ENCODE assay signal across 10 mouse cellular contexts in genomic region chr6:4430704-4431310, GRCm38 (mm10).
DNase-seq lines count a peak whose midpoint lies in the region; ATAC-seq and TF ChIP-seq lines count a peak whose summit lies in the region.
"Had no signal": no experiment of that assay in that cellular context is flagged by ENCODE, and none has a peak within 500 bp of the region (broad histone marks: within the 10 kb centered on the region; RNA-seq: fewer than 3 reads in every experiment).

No protein-coding gene starts in this region.

- no peak overlapping the region for H3K27ac ChIP-seq in midbrain, postnatal 0 days (ENCODE audit: low read depth, low read length)
- no peak overlapping the region for H3K27ac ChIP-seq in midbrain, embryonic 13.5 days
- no peak overlapping the region for H3K27ac ChIP-seq in neural tube, embryonic 14.5 days (ENCODE audit: low read depth, low read length)

- 30% methylated on average over 1 of the region's 1 CpGs for WGBS in midbrain, postnatal 0 days
- WGBS in midbrain, embryonic 13.5 days, result 76% methylated on average over 1 of the region's 1 CpGs
- 36% methylated on average over 1 of the region's 1 CpGs for WGBS in neural tube, embryonic 14.5 days

- no peak for ATAC-seq in midbrain, postnatal 0 days (ENCODE audit: low FRiP score)
- ATAC-seq in midbrain, embryonic 13.5 days, result no peak
- peak; percentile 82 for ATAC-seq in neural tube, embryonic 14.5 days (ENCODE audit: low read depth)

- no peak for TF ChIP-seq CTCF in midbrain, postnatal 0 days (IDR thresholded peaks at IDR 0.05)

- H3K4me1 ChIP-seq in midbrain, postnatal 0 days (ENCODE audit: insufficient read depth, low read length), result no peaks in the 10 kb centered on the region
- no peaks in the 10 kb centered on the region for H3K4me1 ChIP-seq in midbrain, embryonic 13.5 days (replicated peaks)
- no peaks in the 10 kb centered on the region for H3K4me1 ChIP-seq in neural tube, embryonic 14.5 days (ENCODE audit: control insufficient read depth, insufficient read depth, low read length)

- H3K4me3 ChIP-seq in midbrain, postnatal 0 days (ENCODE audit: low read depth, low read length), result no peak overlapping the region
- no peak overlapping the region for H3K4me3 ChIP-seq in midbrain, embryonic 13.5 days (replicated peaks)
- H3K4me3 ChIP-seq in neural tube, embryonic 14.5 days (ENCODE audit: low read depth, low read length), result no peak overlapping the region

- H3K9ac ChIP-seq in midbrain, postnatal 0 days (replicated peaks; ENCODE audit: low read length, poor library complexity, severe bottlenecking), result no peak overlapping the region
- no peak overlapping the region for H3K9ac ChIP-seq in midbrain, embryonic 13.5 days (replicated peaks)
- no peak overlapping the region for H3K9ac ChIP-seq in neural tube, embryonic 14.5 days (replicated peaks; ENCODE audit: low read depth, low read length)

- no peak overlapping the region for H3K4me2 ChIP-seq in midbrain, postnatal 0 days (ENCODE audit: low read depth, low read length, poor library complexity, severe bottlenecking)
- no peak overlapping the region for H3K4me2 ChIP-seq in midbrain, embryonic 13.5 days (replicated peaks)
- no peak overlapping the region for H3K4me2 ChIP-seq in neural tube, embryonic 14.5 days (ENCODE audit: low read depth, low read length)

- H3K9me3 ChIP-seq in midbrain, postnatal 0 days (ENCODE audit: low read length), result no peaks in the 10 kb centered on the region
- H3K9me3 ChIP-seq in midbrain, embryonic 13.5 days, result no peaks in the 10 kb centered on the region
- H3K9me3 ChIP-seq in neural tube, embryonic 14.5 days (ENCODE audit: control insufficient read depth, low read length), result no peaks in the 10 kb centered on the region

- H3K27me3 ChIP-seq in midbrain, postnatal 0 days (ENCODE audit: insufficient read depth, low read length), result no peaks in the 10 kb centered on the region
- no peaks in the 10 kb centered on the region for H3K27me3 ChIP-seq in midbrain, embryonic 13.5 days
- no peaks in the 10 kb centered on the region for H3K27me3 ChIP-seq in neural tube, embryonic 14.5 days (ENCODE audit: control insufficient read depth, insufficient read depth, low read length)

- peak; percentile 7 for DNase-seq in cerebellum, adult 9-11 months
- no peak for DNase-seq in cerebellum, adult 11 months
- peak; percentile 10 for DNase-seq in heart, postnatal 4 days
- DNase-seq in heart, adult 9 months (ENCODE audit: low spot score in 2 of 2), result no peak
- peak; percentile 62 for DNase-seq in midbrain, postnatal 0 days (ENCODE audit: low spot score)
- no peak for DNase-seq in testis, postnatal 14 days (ENCODE audit: low spot score)
- DNase-seq: kidney, postnatal 10 days; liver had no signal

- H3K36me3 ChIP-seq in midbrain, postnatal 0 days (ENCODE audit: insufficient read depth, low read length), result no peaks in the 10 kb centered on the region
- no peaks in the 10 kb centered on the region for H3K36me3 ChIP-seq in midbrain, embryonic 13.5 days
- no peaks in the 10 kb centered on the region for H3K36me3 ChIP-seq in neural tube, embryonic 14.5 days (ENCODE audit: control insufficient read depth, insufficient read depth, low read length)

Comparison
In these comparisons a context has a peak if more than half of its experiments do, and no peak if none do; other contexts are left out.
1. DNase-seq: peak in cerebellum, adult 9-11 months (single experiment), heart, postnatal 4 days (single experiment) and midbrain, postnatal 0 days (single experiment); none in cerebellum, adult 11 months (single experiment), heart, adult 9 months (0 of 2) and testis, postnatal 14 days (single experiment).